Mouse (Mus musculus): ENCODE data around the gene Ano10.

Gene Ano10

DNA sequence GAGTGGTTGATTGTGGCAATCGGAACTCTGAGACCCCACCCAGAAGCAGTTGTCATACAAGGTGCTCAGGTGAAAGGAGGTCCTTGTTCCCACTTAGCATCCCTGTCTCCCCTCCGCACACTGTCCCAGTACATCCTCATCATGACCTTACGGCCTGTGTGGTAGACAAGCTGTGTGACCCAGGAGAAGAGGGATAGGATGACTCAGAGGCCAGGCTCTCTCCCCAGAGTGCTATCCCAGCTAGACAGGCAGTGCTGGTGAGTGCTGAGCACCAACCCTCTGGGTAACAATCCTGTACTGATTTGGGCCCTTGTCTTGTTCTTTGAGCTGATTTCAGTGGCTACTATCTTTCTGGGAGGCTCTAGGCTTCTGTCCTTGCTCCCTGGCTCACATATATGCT is 95.6 kb downstream of the Ano10 start:
- no peak for DNase-seq (ENCODE audit: low spot score in 2 of 2)

DNA sequence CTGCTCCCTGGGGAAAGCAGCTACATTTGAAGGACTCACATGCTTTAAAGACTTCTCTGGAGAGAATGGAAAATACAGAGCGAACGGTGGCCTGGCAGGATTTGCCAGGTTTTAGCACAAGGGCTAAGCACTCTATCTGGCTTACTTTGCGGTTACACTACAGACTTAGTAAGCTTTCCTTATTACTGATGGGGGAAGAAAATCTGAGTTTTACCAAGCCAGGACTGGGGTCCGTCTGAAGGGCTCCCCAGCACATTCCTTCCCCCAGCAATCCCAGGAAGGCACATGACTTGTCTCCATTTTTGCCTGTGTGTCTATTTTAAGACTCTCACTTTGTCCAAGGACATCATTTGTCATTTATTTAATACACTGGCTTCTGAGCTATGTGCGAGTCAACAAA is 97.2 kb downstream of the Ano10 start:
- DNase-seq (ENCODE audit: low spot score in 2 of 2): no peak

DNA sequence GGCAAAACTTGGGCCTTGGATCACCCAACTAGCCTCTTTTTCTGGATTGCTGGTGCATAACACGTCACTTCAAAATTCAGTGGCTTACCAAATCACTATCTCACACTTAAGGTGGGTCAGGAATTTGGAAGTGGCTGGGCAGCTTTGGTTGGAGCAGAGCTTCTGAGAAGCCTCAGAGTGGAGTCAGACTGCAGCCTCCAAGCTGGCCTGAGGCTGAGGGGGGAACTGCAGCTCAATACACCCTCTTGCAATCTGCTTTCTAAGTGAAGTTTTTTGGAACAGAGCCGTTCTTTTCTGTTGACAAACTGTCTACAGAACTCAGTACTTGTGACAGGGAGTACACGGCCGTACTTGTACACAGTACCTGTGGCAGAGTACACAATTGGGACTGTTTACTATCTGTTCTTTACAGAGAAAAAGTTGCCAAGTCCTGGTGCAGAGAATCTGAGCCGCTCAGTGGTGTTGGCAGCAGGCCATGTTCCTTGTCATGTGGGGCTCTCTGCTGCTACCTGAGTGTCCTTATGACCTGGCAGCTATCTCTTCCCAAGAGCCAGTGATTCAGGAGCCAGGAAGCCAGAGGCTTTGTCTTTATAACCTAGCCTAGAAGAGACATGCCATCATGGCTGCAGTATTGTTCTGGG is 99.1 kb downstream of the Ano10 start:
- peak in 1 of 2 experiments; percentile 35 for DNase-seq (ENCODE audit: low spot score in 2 of 2)

DNA sequence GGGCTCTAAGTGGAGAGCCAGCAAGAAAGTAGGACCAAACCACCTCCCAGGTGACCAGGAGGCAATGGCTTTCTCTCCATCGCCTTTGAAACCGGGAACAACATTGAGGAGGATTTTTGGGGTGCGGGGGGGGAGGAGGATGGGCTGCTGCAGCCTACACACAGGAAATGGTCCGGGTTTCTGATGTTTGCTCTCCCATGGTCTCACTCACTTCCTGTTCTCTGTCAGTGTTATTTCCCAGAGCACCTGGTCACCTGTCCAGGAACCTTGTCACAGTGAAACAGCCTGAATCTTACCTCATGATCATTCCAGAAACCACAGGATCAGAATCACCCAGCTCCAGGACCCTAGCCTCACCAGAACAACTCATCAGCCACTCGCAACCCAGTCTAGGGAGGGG is 100.4 kb downstream of the Ano10 start:
- DNase-seq (ENCODE audit: low spot score in 2 of 2): no peak

DNA sequence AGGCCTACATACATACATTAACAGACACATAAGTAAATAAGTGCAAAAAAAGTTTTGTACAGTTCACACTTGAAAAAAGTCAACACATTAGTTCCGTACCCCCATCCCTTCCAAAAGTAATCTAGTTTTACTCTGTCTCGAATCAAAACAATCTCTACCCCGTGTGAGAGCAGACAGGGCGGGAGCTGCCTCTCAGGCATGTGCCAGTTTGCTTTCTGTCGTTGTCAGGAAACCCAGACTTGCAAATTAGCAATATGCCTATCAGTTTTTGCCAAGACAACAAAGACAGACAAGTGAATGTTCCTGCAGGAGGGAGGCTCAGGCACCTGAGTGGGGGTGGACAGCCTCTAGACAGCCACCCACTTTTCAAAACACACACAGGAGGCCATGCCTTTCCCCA is 100.9 kb downstream of the Ano10 start:
- no peak for DNase-seq (ENCODE audit: low spot score in 2 of 2)

DNA sequence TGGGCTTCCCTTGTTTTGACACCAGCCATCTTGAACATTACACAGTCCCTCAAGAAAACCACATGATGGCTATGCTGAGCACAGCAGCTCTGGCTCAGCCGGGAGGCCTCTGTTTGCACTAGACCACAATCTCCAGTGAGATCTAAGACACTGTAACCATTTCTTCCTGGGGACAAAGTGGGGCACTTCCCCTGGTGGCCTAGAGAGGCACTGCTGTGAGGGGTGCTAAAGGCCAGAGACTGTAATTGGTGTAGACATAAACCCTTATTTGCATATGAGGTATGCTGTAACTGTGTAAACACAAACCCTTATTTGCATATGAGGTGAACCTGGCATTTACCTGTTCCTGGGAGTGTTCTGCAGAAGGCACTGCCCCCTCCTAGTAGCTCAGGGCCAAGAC is 105.5 kb downstream of the Ano10 start:
- DNase-seq (ENCODE audit: low spot score in 2 of 2): no peak

DNA sequence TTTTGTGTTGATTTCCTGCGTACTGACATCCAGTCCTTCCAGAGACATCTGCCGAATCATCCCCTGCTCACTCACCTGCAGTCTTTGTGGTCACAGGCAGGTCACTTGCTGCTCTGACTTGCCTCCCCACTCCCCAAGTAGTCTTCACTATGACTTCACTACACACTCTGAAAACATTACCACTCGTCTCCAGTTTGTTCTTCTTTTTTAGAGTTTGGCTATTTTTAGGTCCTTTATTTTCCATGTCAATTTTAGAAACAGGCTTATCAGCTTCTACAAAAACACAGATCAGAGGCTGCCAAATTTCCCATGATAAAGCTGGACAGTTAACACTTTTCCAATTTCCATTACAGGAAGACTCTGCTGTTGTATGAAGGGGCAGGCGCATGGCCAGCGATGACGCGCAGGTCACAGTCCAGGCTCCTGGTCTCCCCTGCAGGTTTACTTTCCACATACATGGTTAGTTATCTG is 106.7 kb downstream of the Ano10 start:
- DNase-seq (ENCODE audit: low spot score in 2 of 2): no peak

DNA sequence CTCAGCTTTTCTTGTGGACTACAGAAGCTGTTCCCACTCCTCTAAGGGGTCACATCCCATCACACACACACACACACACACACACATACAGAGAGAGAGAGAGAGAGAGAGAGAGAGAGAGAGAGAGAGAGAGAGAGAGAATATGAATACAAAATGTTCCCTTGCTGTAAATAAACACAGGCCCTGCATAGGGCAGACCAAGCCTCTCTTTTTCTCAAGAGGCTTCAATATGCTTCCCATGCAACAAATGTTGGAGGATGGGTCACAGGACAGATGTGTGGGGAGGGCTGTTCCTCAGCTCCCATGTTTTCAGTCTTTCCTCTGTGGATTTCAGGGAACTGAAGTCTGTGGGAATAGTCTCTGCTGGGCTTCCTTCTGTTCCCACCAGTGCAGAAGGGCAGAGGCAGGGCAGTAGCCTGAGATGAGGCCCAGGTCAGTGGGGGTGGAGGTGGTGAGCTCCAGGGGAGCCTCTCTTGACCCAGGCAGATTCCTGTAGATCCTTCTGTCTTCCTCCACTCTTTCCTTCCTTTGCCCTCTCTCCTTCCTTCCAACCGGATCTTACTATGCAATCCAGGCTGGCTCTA is 107.5 kb downstream of the Ano10 start:
- DNase-seq (ENCODE audit: low spot score in 2 of 2): no peak

DNA sequence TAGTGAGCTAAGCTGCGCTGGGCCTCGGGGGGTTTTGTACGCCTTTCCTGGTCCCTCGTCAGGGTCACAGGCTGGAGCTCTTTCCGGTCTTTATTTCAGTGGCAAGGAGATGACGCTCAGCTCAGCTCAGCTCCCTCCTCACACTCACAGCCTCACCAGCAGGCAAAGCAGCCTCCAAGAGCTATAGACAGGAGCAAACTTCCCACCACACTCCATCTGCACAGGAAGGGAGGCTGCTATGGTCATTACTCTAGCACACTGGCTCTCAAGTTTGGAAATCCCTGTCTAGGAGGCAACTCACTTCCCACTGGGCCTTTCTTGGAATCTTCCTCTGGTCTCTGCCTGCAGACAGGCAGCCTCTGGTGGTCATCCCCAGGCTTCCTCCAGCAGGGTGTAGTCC is 108.3 kb downstream of the Ano10 start:
- no peak for DNase-seq (ENCODE audit: low spot score in 2 of 2)

DNA sequence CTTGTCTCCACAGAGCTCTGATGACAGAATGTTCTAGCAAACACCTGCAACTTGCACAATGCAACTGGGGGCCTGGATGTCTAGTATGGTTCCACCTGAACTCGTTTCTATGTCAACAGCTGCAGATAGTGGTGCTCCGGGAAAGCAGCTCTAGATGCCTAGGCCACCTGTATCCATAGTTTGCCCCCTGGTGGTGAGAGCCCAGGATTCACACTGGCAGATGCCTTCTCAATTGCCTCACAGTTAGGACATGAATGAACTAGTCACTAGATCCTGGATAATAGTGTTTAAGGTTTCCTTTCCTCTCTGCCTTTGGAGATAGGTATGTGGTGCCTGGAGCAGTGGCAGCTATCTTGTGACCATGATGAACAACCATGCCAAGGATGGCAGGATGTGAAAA is 109.2 kb downstream of the Ano10 start:
- DNase-seq (ENCODE audit: low spot score in 2 of 2): peak; percentile 63 to 83

DNA sequence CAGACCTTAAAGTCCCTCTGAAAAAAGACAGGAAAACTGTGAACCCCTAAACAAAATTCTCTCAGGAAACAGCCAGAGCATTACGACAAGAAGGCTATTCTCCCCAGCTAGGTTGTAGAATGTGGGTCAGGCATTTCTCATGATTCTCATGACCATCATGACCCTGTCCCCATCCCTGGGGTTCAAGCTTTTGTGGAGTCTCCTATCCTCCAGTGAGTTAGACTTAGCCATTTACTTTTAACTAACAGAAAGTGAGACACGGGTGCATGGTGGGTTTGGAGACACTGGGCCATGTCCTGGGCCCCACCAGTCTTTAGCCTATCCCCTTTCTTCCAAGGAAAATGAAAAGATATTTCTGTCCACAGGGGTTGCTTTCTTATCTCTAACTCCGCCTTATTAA is 109.9 kb downstream of the Ano10 start:
- no peak for DNase-seq (ENCODE audit: low spot score in 2 of 2)

DNA sequence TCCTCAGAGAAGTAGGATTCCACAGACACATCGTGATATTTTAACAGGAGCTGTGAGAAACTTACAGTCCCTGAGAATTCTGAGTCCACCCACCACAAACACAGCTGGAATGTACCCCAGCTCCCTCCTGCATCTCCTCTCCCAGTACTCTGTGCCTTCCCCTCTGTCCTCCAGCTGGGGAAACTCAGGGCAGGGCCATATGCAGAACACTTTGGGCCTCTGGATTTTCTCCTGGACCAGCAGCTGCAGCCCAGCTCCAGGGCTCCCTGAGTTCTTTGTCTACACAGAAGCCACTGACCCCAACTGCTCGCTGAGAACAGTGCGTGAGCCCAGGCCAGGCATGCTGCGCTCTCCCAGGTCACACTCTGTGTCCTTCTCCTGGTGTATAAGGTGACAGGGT is 111.1 kb downstream of the Ano10 start:
- DNase-seq (ENCODE audit: low spot score in 2 of 2): no peak

DNA sequence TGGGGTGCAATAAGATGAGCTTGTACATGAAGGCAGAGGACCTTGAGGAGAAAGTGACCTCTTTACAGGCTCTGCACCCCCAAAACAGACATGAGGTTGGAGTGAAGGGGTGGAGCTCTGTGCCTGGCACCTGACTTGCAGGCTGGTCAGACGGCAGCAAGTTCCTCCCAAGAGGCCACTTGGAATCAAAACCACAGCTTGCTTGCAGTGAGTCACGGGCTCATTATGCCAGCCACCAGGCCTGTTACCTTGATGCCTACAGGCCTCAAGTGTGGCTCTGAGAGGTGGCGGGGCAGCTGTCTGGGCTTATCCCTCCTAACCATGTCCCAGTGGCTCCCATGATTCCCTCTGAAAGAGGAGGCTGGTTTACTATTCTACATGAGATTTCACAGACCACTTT is 114.1 kb downstream of the Ano10 start:
- no peak for DNase-seq (ENCODE audit: low spot score in 2 of 2)

DNA sequence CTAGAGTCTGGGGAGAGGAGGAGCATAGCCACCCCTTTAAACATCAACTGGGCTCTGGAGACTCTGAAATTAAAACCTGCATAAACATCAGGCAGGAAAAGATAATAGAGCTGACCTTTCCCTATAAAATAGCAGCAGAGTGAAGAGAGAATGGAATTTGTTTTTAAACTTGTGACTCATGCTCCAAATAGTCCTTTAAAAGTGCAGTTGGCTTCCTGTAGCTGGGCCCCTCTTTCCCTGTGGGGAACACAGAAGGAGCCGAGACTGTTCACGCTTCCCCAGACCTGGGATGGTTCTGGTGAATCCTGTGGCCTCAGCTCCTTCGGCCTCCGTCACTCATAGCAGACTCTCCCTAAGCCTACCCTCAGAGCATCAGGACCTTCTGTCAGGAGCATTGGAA is 115.8 kb downstream of the Ano10 start:
- DNase-seq (ENCODE audit: low spot score in 2 of 2): no peak

DNA sequence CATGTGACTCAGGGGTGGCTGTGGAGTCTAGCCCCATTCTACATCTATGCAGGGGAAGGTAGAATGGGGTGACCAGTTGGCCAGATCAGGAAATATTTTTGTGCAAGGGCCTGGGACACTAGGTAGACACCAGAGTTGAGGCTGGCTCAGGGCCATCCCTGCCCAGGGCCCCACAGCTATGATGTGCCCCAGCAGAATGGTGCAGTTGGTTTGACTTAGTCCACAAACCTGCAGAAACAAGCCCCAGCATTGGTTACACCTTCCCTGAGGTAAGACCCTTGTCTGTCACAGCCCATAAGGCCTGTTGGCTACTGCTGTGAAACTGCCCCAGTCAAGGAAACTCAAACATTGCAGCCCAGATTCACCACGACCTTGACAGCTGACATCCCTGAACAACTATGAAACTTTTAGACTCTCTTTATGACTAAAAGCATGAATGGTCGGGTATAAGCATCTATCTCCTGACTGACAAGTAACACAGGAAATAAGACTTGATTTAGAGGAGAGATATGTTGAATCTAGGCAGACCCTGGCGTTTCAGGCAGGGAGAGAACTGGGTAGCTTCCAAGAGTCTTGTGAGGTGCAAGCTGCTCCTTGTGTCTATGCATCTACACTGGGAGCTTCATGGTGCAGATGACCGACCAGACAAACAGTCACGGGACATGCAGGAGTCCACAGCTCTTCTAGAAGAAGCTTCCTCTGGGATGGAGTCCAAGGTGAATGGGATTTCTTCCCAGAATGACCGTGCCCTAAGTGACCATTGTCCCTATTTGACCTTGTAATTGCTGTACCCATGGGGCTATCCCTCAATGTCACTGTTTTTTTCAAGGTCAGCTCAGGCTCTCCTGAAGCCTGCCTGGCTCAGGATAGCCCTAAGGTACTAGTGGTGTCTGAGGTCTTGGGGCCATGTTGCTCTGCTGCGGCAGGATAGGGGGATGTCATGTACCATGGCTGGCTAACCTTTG is 116.7 kb downstream of the Ano10 start:
- no peak for DNase-seq (ENCODE audit: low spot score in 2 of 2)

DNA sequence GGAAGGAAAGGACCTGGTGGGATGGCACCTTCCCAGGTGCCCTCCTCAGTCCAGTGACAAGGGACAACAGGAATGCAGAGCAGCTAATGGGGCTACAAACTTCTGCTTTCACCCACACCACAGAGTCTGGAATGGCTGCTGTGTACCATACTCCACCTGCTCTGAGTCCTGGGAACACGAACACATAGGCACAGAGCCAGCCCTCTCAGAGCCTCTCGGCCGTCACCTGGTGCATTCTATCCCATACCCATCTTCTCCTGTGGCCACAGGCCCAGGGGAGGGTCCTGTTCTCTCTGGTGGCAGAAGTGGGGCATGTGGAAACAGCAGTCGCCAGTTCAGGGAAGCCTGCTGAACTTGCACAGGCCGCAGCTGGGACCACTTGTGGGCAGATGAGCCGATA is 119.5 kb downstream of the Ano10 start:
- DNase-seq (ENCODE audit: low spot score in 2 of 2): no peak

DNA sequence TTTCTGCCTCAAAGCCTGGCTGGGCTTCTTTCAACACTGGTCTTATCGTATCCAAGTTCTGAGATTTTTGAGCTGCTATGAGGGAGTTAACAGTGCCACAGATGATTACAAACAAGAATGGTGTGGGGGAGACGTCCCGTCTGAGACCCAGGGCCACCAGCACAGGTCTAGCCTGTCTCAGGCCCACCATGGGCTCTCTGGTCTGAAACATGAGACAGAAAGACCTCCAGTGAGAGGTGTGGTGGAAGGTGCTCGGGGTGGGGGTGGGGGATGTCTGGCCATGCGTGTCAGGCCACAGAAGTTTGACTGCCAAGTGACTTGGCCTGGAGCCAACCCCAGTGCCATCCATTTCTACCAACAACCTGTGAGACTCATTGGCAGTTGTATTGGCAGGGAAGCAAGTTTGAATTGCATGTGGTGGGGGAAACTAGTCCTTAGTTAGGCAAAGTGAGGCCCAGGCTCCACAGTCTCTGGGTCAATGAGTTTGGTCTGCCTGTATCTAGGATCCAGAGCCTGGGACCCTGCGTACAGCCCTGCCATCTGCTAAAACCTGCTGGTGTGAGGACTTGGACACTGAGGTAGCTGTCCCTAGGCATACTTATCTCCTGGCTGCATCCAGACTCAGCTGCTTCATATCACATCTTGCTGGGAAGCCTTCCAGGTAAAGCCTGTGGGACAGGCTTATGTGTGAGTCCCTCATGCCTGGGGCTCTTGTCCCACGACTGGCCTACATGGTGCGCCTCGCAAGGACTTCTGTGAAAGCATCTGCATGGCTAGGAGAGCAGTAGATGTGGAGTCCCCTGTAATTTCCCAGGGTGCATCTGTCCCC is 120.6 kb downstream of the Ano10 start:
- no peak for DNase-seq (ENCODE audit: low spot score in 2 of 2)

DNA sequence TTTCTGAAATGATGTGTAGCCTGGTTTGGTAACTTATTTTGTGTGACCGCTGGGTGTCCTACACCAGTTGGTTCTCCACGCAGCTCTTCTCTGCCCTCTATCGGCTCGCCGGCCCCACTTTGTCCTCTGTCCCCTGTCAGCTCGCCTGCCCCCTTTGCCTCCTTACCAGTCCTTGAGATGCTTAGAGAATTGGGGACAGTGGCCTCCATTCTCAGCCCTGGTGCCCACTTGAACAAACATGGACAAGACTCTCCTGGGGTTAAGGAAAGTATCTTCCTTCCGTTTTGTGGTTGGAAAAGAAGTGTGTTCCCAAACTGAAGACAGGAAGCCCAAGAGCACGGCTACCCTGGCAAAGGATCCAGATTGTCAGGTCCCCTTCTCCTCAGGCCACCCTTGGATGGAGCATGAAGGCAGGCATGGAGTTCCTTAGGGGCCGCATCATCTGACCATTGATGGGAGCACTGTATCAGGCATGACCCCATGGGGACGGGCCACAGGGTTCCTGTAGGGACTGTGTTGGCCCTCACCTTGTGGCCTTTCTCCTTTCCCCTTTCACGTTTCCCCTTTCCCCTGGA is 121.5 kb downstream of the Ano10 start:
- DNase-seq (ENCODE audit: low spot score in 2 of 2): no peak

DNA sequence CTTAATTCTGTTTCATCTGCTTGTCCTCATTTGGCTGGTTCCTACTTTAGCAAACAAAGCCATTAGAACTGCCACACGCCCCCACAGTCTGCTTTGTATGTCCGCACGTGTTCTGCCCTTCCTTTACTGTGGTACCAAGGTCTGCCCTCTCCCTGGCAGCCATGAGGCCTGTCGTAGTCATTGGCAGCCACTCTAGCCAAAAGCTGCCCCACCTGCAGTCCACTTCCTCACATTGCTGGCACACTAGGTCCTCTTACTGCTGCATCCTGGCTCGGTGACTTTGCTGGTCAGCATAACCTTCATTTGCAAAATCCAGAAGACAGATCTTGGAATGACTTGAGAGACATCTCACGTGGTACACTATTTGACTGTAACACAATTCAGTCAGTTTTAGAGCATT is 124.3 kb downstream of the Ano10 start:
- DNase-seq (ENCODE audit: low spot score in 2 of 2): no peak

DNA sequence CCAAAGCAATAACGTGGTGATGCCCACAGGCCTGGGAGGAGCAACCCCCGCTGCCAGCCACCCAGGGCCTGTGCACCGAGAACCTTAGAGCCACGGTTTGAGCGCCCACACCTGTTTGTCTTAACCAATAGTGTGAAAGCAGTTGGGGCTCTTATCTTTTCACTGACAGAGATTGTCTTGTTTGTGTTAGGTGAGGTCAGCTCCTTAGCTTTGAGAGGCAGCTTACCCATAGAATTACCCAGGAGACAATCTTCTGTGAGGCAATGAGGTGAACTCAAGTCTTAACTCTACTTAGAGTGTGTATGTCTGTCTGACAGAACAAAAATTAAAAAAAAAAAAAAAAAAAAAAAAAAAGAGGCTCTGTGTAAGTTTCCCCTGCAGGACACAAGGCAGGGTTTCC is 126.5 kb downstream of the Ano10 start:
- DNase-seq (ENCODE audit: low spot score in 2 of 2): peak in 1 of 2 experiments; percentile 16

DNA sequence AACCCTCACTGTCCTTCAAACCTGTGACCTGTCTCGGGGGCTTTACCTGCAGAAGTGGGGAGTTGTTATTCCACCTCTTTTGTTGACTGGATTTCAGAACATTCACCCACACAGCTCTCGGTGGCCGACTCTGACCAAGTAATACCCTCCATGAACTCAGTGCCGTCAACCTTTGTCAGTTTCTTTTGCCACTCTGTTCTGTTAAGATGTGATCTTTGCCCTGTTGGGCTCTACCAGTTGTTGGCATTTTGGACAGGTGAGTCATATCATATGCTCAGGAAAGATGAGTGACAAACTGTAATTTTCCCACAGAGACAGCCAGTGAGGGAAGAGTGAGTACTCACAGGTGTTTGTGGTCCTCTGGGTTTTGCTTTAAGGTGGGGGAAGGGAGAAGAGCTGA is 129.7 kb downstream of the Ano10 start:
- no peak for DNase-seq (ENCODE audit: low spot score in 2 of 2)

DNA sequence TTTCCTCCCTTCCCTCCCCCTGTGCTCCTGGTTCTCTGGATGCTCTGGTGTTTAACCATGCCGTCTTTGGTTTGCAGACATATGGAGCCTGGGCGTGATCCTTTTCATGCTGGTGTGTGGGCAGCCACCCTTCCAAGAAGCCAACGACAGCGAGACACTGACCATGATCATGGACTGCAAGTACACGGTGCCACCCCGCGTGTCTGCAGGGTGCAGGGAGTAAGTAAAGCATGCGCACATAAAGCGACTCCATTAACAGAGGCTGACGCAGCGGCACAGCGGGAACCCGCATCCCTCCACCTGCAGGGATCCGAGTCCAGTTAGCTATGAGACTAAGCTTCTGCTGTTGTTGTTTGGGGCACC is 137.2 kb downstream of the Ano10 start:
- no peak for DNase-seq (ENCODE audit: low spot score in 2 of 2)
